Mouse (Mus musculus) layer of hippocampus, postnatal 14 days (tissue): Measurements from ENCODE around the gene Nt5dc3. TPM values are rescaled to one million over a fixed set of nuclear protein-coding genes. Genes with fewer than 3 reads are reported as not detected.

Experiments
- DNase-seq, 2 experiments: peaks; one replicate each; pipeline ENCODE4 v3.0.0; 2021 to 2022; ENCODE audit warnings: low spot score in 2 of 2, mixed read lengths in 1 of 2
- total RNA-seq, 2 experiments: library from RNA; stranded (reverse); gene quantifications; 2 replicates each; pipeline ENCODE4 v1.2.3; 2021

Nt5dc3 gene
- total RNA-seq, 2 experiments from 2014 or later = 125 to 134 TPM

DNA sequence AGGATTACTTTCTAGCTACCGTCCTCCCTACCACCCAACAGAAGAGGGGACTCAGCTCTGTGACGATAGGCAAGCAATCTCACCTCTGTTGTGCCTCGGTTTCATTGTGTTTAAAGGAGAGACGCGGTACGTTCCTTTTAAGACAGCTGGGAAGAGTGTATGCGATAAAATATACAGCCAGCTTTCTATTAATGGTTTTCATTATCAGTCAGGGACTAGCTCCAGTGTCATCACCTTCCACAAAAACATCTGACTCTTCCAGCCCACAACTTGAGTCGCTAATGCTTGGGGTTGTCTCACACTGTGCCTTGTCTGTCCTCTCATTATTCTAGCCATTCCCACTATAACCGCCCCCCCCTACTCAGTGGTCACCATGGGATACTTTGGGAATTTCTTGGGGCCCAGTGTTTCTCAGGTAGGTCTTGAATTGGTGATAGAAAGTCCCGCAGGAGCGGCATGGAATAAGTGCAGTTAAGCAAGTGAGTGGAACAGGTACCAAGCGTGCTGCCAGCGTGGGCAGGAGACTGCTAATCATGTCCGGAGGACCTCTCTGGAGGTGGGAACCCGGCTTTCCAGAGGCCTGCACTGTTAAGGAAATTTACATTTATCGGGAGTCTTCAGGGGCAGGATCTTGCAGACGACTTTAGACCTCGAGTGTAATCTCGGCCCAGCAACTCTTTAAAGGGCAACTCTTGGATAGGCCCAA is 1.0 kb upstream of the Nt5dc3 start:
- DNase-seq = no peak

GRCm38 (mm10) chr10:86779117-86779755 is 431 bp downstream of the Nt5dc3 start:
- DNase-seq = no peak

DNA sequence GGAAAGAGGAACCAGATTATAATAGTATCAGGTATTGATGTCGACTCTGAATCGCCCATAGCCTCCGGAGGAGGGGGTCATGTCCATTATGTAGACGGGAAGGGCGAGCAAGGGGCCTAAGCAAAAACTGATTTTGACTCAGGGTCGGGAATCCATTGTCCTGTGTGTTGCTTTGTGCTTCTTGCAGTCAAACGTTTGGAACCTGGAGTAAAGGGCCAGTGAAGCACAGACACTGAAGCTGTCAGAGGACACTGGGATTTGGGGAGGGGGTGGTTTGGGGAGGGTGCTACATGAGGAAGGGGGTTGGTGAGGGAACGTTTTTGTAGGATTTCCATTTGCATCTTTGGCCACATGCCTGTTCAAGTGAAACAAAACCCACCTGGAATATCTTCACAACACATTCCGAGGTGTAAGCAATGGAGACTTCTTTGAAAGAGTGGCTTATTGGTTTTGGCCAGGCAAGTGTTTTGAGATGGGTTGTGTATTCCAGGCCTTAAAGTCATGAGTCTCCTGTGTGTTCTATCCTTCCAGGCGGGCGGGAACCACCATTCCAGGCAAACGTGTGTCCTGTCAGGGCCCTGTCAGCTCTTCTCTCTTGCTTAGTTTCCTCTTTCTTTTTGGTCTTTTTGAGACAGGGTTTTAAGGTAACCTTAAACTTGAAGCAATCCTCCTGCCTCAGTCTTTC is 1.2 kb downstream of the Nt5dc3 start:
- DNase-seq = no peak

GRCm38 (mm10) chr10:86781641-86782040 is 2.8 kb downstream of the Nt5dc3 start:
- no peak for DNase-seq

DNA sequence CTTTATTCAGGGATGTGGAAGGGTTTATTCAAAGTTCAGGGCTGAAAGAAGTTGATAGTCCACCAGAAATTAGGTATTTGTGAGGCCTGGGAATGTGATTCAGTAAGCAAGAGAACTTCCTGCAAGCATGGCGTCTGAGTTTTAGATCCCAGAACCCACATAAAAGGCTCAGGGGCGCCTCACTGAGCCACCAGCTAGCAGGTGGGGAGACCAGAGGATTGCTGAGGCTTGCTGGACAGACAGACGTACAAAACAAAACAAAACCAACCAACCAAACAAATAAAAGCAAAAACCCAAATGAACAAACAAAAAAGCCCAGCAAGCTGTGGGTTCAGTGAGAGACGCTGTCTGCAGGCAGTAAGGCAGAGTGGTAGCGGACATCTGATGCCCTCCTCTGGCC is 3.9 kb downstream of the Nt5dc3 start:
- no peak for DNase-seq

- no peak for DNase-seq
These were observed 4.8 kb downstream of the Nt5dc3 start for GRCm38 (mm10) chr10:86783561-86783960.

GRCm38 (mm10) chr10:86784126-86784675 is 5.4 kb downstream of the Nt5dc3 start:
- DNase-seq = no peak

- no peak for DNase-seq
These were observed 6.6 kb downstream of the Nt5dc3 start for GRCm38 (mm10) chr10:86785396-86785795.

DNA sequence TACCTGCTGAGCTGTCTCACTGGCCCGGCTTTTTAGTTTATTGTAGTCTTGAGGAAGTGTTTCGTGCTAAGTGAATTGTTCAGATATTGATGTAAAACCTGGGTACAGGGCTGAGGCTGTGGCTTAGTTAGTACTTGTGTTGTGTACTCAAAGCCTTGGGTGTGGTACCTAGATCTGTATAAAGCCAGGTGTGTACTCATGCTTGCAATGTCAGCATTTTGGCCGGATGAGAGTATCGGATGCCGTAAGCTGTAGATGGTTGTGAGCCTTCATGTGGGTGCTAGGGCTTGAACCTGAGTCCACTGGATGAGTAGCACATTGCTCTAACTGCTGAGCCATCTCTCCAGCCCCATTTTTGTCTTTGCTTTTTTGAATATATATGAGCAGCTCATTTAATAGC is 7.3 kb downstream of the Nt5dc3 start:
- no peak for DNase-seq

DNA sequence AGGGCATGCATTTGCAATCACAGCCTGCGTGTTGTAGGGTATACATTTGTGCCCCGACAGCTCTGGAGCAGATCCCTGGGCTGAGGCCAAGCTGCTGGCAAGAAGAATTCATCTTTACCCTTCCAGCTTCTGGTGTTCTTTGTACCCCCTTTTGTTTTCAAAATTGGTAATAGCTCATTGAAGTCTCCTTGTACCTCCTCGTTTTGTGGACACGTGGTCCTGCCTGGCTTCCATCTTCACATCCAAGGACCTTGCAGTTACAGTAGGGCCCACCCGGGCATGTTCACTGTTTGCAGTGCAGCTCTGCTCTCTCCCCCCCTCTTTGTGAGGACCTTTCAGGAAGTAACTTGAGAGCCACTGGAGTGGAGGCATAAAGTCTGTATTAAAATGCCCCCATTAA is 9.4 kb downstream of the Nt5dc3 start:
- no peak for DNase-seq

GRCm38 (mm10) chr10:86789146-86789672 is 10.4 kb downstream of the Nt5dc3 start:
- DNase-seq = peak in 1 of 2 experiments; percentile 61

DNA sequence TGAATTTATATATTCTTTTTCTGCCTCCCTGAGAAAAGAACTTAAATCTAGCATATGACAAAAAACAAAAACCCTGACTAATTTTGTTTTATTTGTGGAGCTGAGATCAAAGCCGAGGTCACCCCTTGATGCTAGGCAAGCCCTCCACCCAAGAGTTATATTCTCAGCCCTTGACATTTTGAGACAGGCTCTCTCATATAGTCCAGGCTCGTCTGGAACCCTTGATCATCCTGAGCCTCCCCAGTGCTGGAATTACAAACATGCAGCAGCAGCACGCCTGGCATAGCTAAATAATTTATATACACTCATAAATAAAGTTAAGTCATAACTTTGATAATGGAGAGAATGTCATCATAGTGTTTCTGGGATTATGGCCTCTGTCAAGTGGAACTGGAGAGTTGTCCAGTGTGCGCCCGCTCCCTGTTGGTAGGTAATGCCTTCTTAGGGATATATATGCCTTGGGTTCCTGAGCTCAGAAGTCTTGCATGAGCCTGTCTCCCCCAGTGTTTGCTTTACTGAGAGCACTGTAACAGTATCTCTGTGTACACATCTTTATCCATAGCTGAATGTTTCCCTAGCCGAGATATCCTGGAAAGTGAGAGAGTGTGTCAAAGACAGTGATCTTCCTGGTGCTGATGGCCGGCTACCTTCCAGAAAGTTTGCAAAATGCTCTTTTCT is 12.8 kb downstream of the Nt5dc3 start:
- DNase-seq = no peak

- no peak for DNase-seq
These were observed 14.7 kb downstream of the Nt5dc3 start for GRCm38 (mm10) chr10:86793509-86793951.

DNA sequence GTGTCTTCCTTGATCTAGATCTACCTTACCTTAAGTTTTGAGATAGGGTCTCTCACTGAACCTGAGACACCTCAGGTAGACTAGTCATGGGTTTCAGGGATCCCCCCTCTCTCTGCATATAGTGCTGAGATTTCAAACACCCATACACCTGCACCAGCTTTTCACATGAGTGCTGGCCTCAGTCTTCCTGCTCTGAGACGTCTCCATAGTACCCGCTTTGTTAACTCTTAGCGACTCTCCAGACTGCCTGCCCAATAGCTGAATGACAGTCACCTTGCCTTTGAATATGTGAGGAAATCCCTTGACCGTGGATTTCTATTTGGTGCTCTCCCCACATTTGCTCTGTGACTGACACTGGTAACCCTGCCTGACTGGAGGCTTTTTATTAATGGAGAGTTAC is 15.4 kb downstream of the Nt5dc3 start:
- no peak for DNase-seq

DNA sequence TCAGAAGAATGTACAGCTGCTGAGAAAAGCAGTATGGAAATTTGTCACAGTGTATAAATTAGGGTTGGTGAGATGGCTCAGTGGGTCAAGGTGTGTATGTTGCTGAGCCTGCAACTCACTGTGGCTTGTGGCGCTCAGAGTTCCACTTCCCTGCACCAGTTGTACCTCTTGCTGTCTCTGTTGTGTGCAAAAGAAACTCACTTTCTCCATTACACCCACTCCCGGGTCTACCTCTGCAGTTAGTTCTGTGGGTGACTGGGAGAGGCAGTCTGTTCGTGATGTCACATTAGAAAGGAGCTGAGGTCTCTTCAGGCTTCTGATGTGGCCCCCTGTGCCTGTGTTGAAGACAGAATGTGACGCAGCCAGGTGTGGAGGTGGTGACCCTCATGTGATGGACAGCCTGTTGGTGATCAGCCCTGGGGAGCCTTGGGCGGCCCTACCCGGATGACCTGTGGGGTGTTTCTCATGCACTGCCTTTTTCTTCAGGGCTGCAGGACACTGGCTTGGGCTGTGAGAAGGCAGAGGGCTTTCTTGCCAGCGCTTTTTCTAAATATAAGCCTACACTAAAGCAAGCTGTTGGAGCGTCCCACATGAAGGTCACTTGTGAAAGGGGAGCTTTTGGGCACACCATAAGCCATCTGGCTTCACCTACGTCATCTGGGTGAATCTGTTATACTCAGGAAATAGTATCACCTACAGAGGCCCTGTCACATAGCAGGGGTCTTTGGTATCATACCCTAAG is 16.2 kb downstream of the Nt5dc3 start:
- no peak for DNase-seq

DNA sequence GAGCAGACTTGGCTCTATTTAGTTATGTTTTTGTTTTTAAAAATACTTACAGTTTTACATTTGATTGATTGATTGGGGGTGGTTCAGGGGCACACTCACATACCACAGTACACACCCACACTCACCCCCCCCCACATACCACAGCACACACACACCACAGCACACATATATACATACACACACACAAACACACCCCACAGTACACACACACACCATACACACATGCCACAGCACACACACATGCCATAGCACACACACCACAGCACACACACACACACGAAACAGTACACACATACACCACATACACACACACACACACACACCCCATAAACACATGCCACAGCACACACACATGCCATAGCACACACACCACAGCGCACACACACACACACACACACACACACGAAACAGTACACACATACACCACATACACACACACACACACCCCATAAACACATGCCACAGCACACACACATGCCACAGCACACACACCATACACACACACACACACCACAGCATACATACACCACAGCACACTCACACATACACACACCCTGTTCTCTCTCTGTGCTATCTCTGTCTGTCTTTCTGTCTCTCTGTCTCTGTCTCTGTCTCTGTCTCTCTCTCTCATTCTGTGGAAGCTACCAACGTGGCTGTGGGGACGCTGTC is 17.4 kb downstream of the Nt5dc3 start:
- DNase-seq = no peak

DNA sequence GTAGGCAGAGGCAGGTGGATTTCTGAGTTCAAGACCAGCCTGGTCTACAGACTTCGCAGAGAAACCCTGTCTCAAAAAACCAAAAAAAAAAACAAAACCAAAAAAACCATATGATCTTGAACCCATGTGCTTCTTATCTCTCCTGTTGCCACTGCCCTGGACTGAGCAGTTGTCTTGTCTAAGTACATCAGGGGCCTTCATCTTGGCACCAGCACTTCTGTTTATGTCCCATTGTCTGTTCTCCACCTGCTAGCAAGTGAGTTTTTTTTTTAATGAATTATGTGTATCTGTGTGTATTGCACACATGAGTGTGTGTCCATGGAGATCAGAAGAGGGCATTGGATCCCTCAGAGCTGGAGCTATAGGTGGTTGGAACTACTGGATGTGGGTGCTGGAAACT is 28.6 kb downstream of the Nt5dc3 start:
- no peak for DNase-seq

DNA sequence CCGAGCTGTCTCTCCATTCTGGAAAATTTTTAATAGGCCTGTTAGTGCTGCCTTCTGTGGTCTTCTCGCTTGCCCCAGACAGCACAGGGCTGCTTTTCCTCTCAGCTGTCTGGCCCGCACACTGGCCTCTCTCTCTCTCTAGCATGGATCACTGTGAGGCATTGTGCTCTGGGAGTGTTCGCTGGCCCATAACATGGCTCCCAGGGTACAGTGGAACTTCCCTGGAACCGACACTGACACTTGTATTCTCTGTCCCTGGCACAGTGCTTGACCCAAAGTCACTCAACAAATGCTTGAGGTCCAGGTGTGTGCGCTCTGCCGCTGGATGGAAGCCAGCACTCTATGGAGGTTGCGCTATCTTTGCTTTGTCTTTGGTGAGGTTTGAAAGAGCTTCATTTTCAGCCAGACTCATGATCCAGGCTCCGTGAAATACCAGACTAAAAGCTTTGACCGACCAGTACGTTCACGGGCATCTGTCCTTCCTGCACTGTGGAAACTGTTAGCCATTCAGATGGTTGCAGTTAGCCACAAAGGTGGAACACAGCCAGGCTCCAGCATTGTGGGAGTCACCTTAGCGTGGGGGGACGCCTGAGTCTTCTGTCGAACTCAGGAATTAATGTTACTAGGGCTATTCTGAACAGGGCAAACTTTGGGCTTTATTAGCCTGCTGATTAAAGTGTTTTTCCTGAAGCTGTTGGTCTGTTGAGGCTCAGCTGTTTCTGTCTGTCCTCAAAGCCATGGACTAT is 29.4 kb downstream of the Nt5dc3 start:
- DNase-seq = no peak

DNA sequence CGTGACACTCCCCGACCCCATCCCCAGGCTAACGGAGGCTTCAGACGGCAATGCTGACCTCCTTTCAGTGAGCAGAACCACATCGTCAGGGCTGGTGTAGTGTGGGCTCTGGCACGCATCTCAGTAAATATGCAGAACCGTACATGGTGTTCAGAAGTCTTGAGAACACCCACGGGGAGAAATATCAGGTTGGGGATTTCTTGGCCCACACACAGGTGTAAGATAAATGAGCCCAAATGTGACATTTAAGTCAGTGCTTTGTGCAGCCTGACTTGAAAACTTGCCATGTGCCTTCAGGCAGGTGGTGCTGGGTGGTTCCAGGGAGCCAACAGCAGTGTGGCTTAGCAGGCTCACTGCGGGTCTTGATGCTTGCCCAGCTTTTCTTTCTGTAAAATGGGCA is 31.2 kb downstream of the Nt5dc3 start:
- DNase-seq = no peak
